Mouse (Mus musculus) G1E (cell line): ENCODE results near the gene Lrrc4c.

Source experiments
- CTCF ChIP-seq: IDR thresholded peaks from 2 replicates; pipeline ENCODE4 v1.5.1; 2012; ENCODE audit warnings: low read depth, low read length, inconsistent platforms, mixed read lengths
- GATA1 ChIP-seq: IDR thresholded peaks from 2 replicates; pipeline ENCODE4 v1.6.1; 2012; ENCODE audit warnings: borderline replicate concordance, low read length, inconsistent platforms, mixed read lengths
- GATA2 ChIP-seq: IDR thresholded peaks from 2 replicates; pipeline ENCODE4 v1.6.1; 2012; ENCODE audit warnings: low read depth, low read length, inconsistent platforms, borderline replicate concordance
- POLR2AphosphoS5 ChIP-seq: IDR thresholded peaks from 2 replicates; pipeline ENCODE4 v1.6.1; 2012; ENCODE audit warnings: low read depth, low read length, inconsistent platforms; ENCODE audit not compliant: insufficient replicate concordance
- TAL1 ChIP-seq: conservative IDR thresholded peaks from 2 replicates; pipeline ENCODE4 v1.6.1; 2012; ENCODE audit warnings: low read depth, low read length, inconsistent platforms, mixed read lengths

- no peak for TF ChIP-seq TAL1
- TF ChIP-seq CTCF, result no peak
- no peak for TF ChIP-seq POLR2AphosphoS5
- no peak for TF ChIP-seq GATA1
- no peak for TF ChIP-seq GATA2
Measured at GRCm38 (mm10) chr2:96604801-96605200, 286.8 kb downstream of the Lrrc4c start.
